Mouse (Mus musculus) spleen, adult 2 months (tissue): Measurements from ENCODE around the gene Pla2g2f.

Experiments used
- CTCF ChIP-seq: fragments of 200-500 bp; IDR thresholded peaks from 2 replicates; pipeline ENCODE4 v1.5.1; 2011; ENCODE audit warnings: mild to moderate bottlenecking, inconsistent platforms; ENCODE audit not compliant: insufficient read depth, insufficient read length, insufficient replicate concordance; ENCODE audit errors: extremely low read depth
- POLR2A ChIP-seq: fragments of 200-500 bp; IDR thresholded peaks from 2 replicates; pipeline ENCODE4 v1.6.1; 2011; ENCODE audit warnings: low read depth, low read length, inconsistent platforms

GRCm38 (mm10) chr4:138802917-138803316 lies 45.5 kb upstream of the Pla2g2f start:
- TF ChIP-seq CTCF (no peak), POLR2A (no peak)
